Mouse (Mus musculus): ENCODE measurements around the gene Med25. TPM values are rescaled to one million over a fixed set of nuclear protein-coding genes. Genes with fewer than 3 reads are reported as not detected.

Med25 gene
- polyA plus RNA-seq, 2 experiments, result 24.2 to 29.3 TPM

- Histone ChIP-seq H3K4me2 (ENCODE audit: low read depth) (no peak overlapping the region), H3K27me3 (ENCODE audit: control insufficient read depth, insufficient read depth, low read length) (peaks cover 6% of the 10 kb centered on the region), H3K4me1 (replicated peaks; ENCODE audit: control insufficient read depth in 2 of 2, insufficient read depth in 2 of 2, low read length in 1 of 2) (no peaks in the 10 kb centered on the region; a peak in 1 of 4 replicates), H3K27ac (no peak overlapping the region), H3K9ac (replicated peaks) (no peak overlapping the region), H3K9me3 (ENCODE audit: control insufficient read depth, low read length) (no peaks in the 10 kb centered on the region), H3K4me3 (ENCODE audit: insufficient read depth in 1 of 2, low read depth in 2 of 2, low read length in 2 of 2) (no peak overlapping the region), H3K36me3 (replicated peaks; ENCODE audit: control insufficient read depth, insufficient read depth, low read depth) (peaks cover 16% of the 10 kb centered on the region)
- TF ChIP-seq CTCF (IDR thresholded peaks at IDR 0.05; ENCODE audit: low read depth), result no peak
- TF ChIP-seq EP300 (IDR thresholded peaks at IDR 0.05; ENCODE audit: low read depth), result no peak
- no peak for DNase-seq (ENCODE audit: low read depth in 3 of 3, low spot score in 3 of 3)
- no peak for ATAC-seq (ENCODE audit: insufficient read depth)
- WGBS (ENCODE audit: insufficient replicate concordance), result 89% methylated on average over 1 of the region's 1 CpGs
These were observed 57.0 kb downstream of the Med25 start for GRCm38 (mm10) chr7:44835373-44836015.

DNA sequence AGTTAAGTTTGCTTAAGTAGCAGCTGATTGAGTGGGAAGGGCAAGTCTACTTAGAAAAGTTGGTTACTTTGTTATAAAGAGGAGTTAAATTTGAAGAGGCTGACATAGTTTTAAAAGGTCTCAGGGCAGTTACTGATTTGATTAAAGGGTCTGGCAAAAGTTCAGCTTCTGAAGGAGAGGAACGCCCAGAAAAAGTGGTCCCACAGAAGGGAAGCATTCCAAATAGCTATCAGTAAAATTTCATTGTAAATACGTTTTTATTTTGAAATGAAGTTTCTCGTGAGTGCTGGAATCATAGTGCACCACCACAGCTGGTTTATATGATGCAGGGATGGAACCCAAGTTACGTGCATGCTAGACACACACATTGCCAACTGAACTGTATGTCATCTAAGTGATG is 59.7 kb downstream of the Med25 start:
- Histone ChIP-seq H3K4me1 (replicated peaks; ENCODE audit: control insufficient read depth in 2 of 2, insufficient read depth in 2 of 2, low read length in 1 of 2) (no peaks in the 10 kb centered on the region), H3K4me3 (ENCODE audit: insufficient read depth in 1 of 2, low read depth in 2 of 2, low read length in 2 of 2) (no peak overlapping the region), H3K9ac (replicated peaks) (no peak overlapping the region), H3K4me2 (ENCODE audit: low read depth) (no peak overlapping the region), H3K36me3 (replicated peaks; ENCODE audit: control insufficient read depth, insufficient read depth, low read depth) (peaks cover 40% of the 10 kb centered on the region), H3K9me3 (ENCODE audit: control insufficient read depth, low read length) (no peaks in the 10 kb centered on the region), H3K27ac (no peak overlapping the region), H3K27me3 (ENCODE audit: control insufficient read depth, insufficient read depth, low read length) (no peaks in the 10 kb centered on the region)
- 74% methylated on average over 4 of the region's 4 CpGs for WGBS (ENCODE audit: insufficient replicate concordance)
- TF ChIP-seq EP300 (IDR thresholded peaks at IDR 0.05; ENCODE audit: low read depth) (no peak), CTCF (IDR thresholded peaks at IDR 0.05; ENCODE audit: low read depth) (no peak)
- DNase-seq (ENCODE audit: low read depth in 3 of 3, low spot score in 3 of 3), result no peak
- no peak for ATAC-seq (ENCODE audit: insufficient read depth)

GRCm38 (mm10) chr7:44828706-44829105 is 63.8 kb downstream of the Med25 start:
- Histone ChIP-seq H3K27ac (no peak overlapping the region), H3K4me2 (ENCODE audit: low read depth) (no peak overlapping the region), H3K9ac (replicated peaks) (no peak overlapping the region), H3K4me3 (ENCODE audit: insufficient read depth in 1 of 2, low read depth in 2 of 2, low read length in 2 of 2) (no peak overlapping the region), H3K9me3 (ENCODE audit: control insufficient read depth, low read length) (no peaks in the 10 kb centered on the region), H3K4me1 (replicated peaks; ENCODE audit: control insufficient read depth in 2 of 2, insufficient read depth in 2 of 2, low read length in 1 of 2) (peaks cover 4% of the 10 kb centered on the region in 2 experiments; a peak in 3 of 4 replicates), H3K27me3 (ENCODE audit: control insufficient read depth, insufficient read depth, low read length) (no peaks in the 10 kb centered on the region), H3K36me3 (replicated peaks; ENCODE audit: control insufficient read depth, insufficient read depth, low read depth) (peaks cover 46% of the 10 kb centered on the region)
- DNase-seq (ENCODE audit: low read depth in 3 of 3, low spot score in 3 of 3) (no peak), ATAC-seq (ENCODE audit: insufficient read depth) (no peak)
- TF ChIP-seq CTCF (IDR thresholded peaks at IDR 0.05; ENCODE audit: low read depth) (no peak), EP300 (IDR thresholded peaks at IDR 0.05; ENCODE audit: low read depth) (no peak)
- WGBS (ENCODE audit: insufficient replicate concordance), result 85% methylated on average over 5 of the region's 5 CpGs

DNA sequence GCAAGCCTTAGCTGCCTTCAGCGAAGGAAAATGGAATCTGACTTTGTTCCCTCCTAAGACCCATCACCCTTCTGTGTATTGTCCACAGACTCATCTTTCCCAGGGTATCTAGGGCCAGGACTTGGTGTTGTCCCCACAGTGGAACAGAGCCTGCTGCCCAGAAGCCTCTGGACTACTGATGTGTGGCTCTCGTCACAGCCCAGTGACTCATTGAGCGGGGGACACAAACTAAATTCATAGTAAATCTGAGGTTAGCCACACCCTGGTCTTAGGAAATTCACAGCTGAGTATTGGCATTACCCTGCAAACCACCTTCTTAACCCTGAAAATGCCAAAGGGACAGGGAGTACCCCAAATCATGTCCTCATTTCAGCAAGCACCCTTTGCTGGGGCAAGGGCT is 65.7 kb downstream of the Med25 start:
- whole genome bisulfite sequencing (ENCODE audit: insufficient replicate concordance), result 83% methylated on average over 3 of the region's 3 CpGs
- no peak for DNase-seq (ENCODE audit: low read depth in 3 of 3, low spot score in 3 of 3)

More for the DNA sequence above, 65.7 kb downstream of the Med25 start:
- Histone ChIP-seq H3K36me3 (replicated peaks; ENCODE audit: control insufficient read depth, insufficient read depth, low read depth) (peaks cover 41% of the 10 kb centered on the region), H3K4me1 (replicated peaks; ENCODE audit: control insufficient read depth in 2 of 2, insufficient read depth in 2 of 2, low read length in 1 of 2) (peaks cover 8 to 15% of the 10 kb centered on the region in 2 experiments; a peak in 3 of 4 replicates), H3K27ac (no peak overlapping the region), H3K4me2 (ENCODE audit: low read depth) (no peak overlapping the region), H3K4me3 (ENCODE audit: insufficient read depth in 1 of 2, low read depth in 2 of 2, low read length in 2 of 2) (no peak overlapping the region), H3K27me3 (ENCODE audit: control insufficient read depth, insufficient read depth, low read length) (no peaks in the 10 kb centered on the region), H3K9me3 (ENCODE audit: control insufficient read depth, low read length) (no peaks in the 10 kb centered on the region), H3K9ac (replicated peaks) (no peak overlapping the region)
- no peak for ATAC-seq (ENCODE audit: insufficient read depth)
- TF ChIP-seq CTCF (IDR thresholded peaks at IDR 0.05; ENCODE audit: low read depth) (no peak), EP300 (IDR thresholded peaks at IDR 0.05; ENCODE audit: low read depth) (no peak)

MicroRNA genes within 50 kb of the gene (microRNA counts, 519-probe panel; counts per million panel counts)
- microRNA mmu-miR-707, result 69.9 counts per million

Small RNAs within 50 kb of the gene (microRNA-seq; reads per million reads assigned to microRNA genes)
- gene Mir707, result not detected

Other genes with a start within 250 kb of the Med25 start
- gene Myh14, start 221.9 kb downstream of the Med25 start, polyA plus RNA-seq (2012; rRNA removed), result 0.15 and 0.75 TPM in 2 replicates
- 0.09 and 0.23 TPM in 2 replicates for gene Myh14, start 221.9 kb downstream of the Med25 start, polyA plus RNA-seq (2014; fragmentation: Nextera tagmentation; extraction: Ambion mirVana)
- gene Izumo2, start 184.0 kb downstream of the Med25 start, polyA plus RNA-seq (2012; rRNA removed), result not detected in 2 replicates
- gene Izumo2, start 184.0 kb downstream of the Med25 start, polyA plus RNA-seq (2014; fragmentation: Nextera tagmentation; extraction: Ambion mirVana), result not detected in 2 replicates
- 22.2 and 23.7 TPM in 2 replicates for gene Vrk3, start 144.3 kb downstream of the Med25 start, polyA plus RNA-seq (2012; rRNA removed)
- gene Vrk3, start 144.3 kb downstream of the Med25 start, polyA plus RNA-seq (2014; fragmentation: Nextera tagmentation; extraction: Ambion mirVana), result 20.4 and 22.2 TPM in 2 replicates
- gene Zfp473, start 141.7 kb downstream of the Med25 start, polyA plus RNA-seq (2012; rRNA removed), result 0.79 and 0.96 TPM in 2 replicates
- gene Zfp473, start 141.7 kb downstream of the Med25 start, polyA plus RNA-seq (2014; fragmentation: Nextera tagmentation; extraction: Ambion mirVana), result 0.81 and 1.1 TPM in 2 replicates
- gene Nup62, start 76.6 kb downstream of the Med25 start, polyA plus RNA-seq (2012; rRNA removed), result 44.8 and 50.2 TPM in 2 replicates
- gene Nup62, start 76.6 kb downstream of the Med25 start, polyA plus RNA-seq (2014; fragmentation: Nextera tagmentation; extraction: Ambion mirVana), result 31.5 and 32.8 TPM in 2 replicates
- 0.36 and 0.40 TPM in 2 replicates for gene Il4i1, start 76.3 kb downstream of the Med25 start, polyA plus RNA-seq (2012; rRNA removed)
- gene Il4i1, start 76.3 kb downstream of the Med25 start, polyA plus RNA-seq (2014; fragmentation: Nextera tagmentation; extraction: Ambion mirVana), result 0.22 and 0.52 TPM in 2 replicates
- 33.8 and 36.4 TPM in 2 replicates for gene Atf5, start 76.1 kb downstream of the Med25 start, polyA plus RNA-seq (2012; rRNA removed)
- 2.5 TPM in 2 replicates for gene Atf5, start 76.1 kb downstream of the Med25 start, polyA plus RNA-seq (2014; fragmentation: Nextera tagmentation; extraction: Ambion mirVana)
- gene Akt1s1, start 43.7 kb downstream of the Med25 start, polyA plus RNA-seq (2012; rRNA removed), result 25.8 and 36.4 TPM in 2 replicates
- 10.0 and 10.6 TPM in 2 replicates for gene Akt1s1, start 43.7 kb downstream of the Med25 start, polyA plus RNA-seq (2014; fragmentation: Nextera tagmentation; extraction: Ambion mirVana)
- gene Tbc1d17, start 43.6 kb downstream of the Med25 start, polyA plus RNA-seq (2012; rRNA removed), result 12.9 and 16.2 TPM in 2 replicates
- gene Tbc1d17, start 43.6 kb downstream of the Med25 start, polyA plus RNA-seq (2014; fragmentation: Nextera tagmentation; extraction: Ambion mirVana), result 18.3 and 20.2 TPM in 2 replicates
- gene Pnkp, start 35.6 kb downstream of the Med25 start, polyA plus RNA-seq (2012; rRNA removed), result 12.7 and 14.3 TPM in 2 replicates
- 15.6 and 17.0 TPM in 2 replicates for gene Pnkp, start 35.6 kb downstream of the Med25 start, polyA plus RNA-seq (2014; fragmentation: Nextera tagmentation; extraction: Ambion mirVana)
- 47.3 and 54.1 TPM in 2 replicates for gene Ptov1, start 22.9 kb downstream of the Med25 start, polyA plus RNA-seq (2012; rRNA removed)
- 35.0 and 42.1 TPM in 2 replicates for gene Ptov1, start 22.9 kb downstream of the Med25 start, polyA plus RNA-seq (2014; fragmentation: Nextera tagmentation; extraction: Ambion mirVana)
- gene Fuz, start 3.4 kb upstream of the Med25 start, polyA plus RNA-seq (2012; rRNA removed), result 5.9 and 6.5 TPM in 2 replicates
- gene Fuz, start 3.4 kb upstream of the Med25 start, polyA plus RNA-seq (2014; fragmentation: Nextera tagmentation; extraction: Ambion mirVana), result 5.0 and 5.5 TPM in 2 replicates
- gene Ap2a1, start 36.8 kb upstream of the Med25 start, polyA plus RNA-seq (2012; rRNA removed), result 62.2 and 67.6 TPM in 2 replicates
- gene Ap2a1, start 36.8 kb upstream of the Med25 start, polyA plus RNA-seq (2014; fragmentation: Nextera tagmentation; extraction: Ambion mirVana), result 69.6 and 74.2 TPM in 2 replicates
- 0.07 and 0.22 TPM in 2 replicates for gene Tsks, start 50.5 kb upstream of the Med25 start, polyA plus RNA-seq (2012; rRNA removed)
- gene Tsks, start 50.5 kb upstream of the Med25 start, polyA plus RNA-seq (2014; fragmentation: Nextera tagmentation; extraction: Ambion mirVana), result 0.05 TPM in 1 of 2 replicates, not detected in the other
- gene Cpt1c, start 82.1 kb upstream of the Med25 start, polyA plus RNA-seq (2012; rRNA removed), result 2.5 and 3.0 TPM in 2 replicates
- 0.80 and 1.3 TPM in 2 replicates for gene Cpt1c, start 82.1 kb upstream of the Med25 start, polyA plus RNA-seq (2014; fragmentation: Nextera tagmentation; extraction: Ambion mirVana)
- gene Prmt1, start 93.9 kb upstream of the Med25 start, polyA plus RNA-seq (2012; rRNA removed), result 168 and 174 TPM in 2 replicates
- 50.4 and 51.2 TPM in 2 replicates for gene Prmt1, start 93.9 kb upstream of the Med25 start, polyA plus RNA-seq (2014; fragmentation: Nextera tagmentation; extraction: Ambion mirVana)
- gene Irf3, start 104.9 kb upstream of the Med25 start, polyA plus RNA-seq (2012; rRNA removed), result 40.3 and 41.0 TPM in 2 replicates
- 28.0 and 32.1 TPM in 2 replicates for gene Irf3, start 104.9 kb upstream of the Med25 start, polyA plus RNA-seq (2014; fragmentation: Nextera tagmentation; extraction: Ambion mirVana)
- 11.4 and 14.4 TPM in 2 replicates for gene Bcl2l12, start 106.0 kb upstream of the Med25 start, polyA plus RNA-seq (2012; rRNA removed)
- gene Bcl2l12, start 106.0 kb upstream of the Med25 start, polyA plus RNA-seq (2014; fragmentation: Nextera tagmentation; extraction: Ambion mirVana), result 11.7 and 11.9 TPM in 2 replicates
- gene Scaf1, start 123.7 kb upstream of the Med25 start, polyA plus RNA-seq (2012; rRNA removed), result 16.2 and 16.9 TPM in 2 replicates
- 11.0 and 14.5 TPM in 2 replicates for gene Scaf1, start 123.7 kb upstream of the Med25 start, polyA plus RNA-seq (2014; fragmentation: Nextera tagmentation; extraction: Ambion mirVana)
- 16.3 and 19.7 TPM in 2 replicates for gene Rras, start 125.2 kb upstream of the Med25 start, polyA plus RNA-seq (2012; rRNA removed)
- 15.4 and 20.6 TPM in 2 replicates for gene Rras, start 125.2 kb upstream of the Med25 start, polyA plus RNA-seq (2014; fragmentation: Nextera tagmentation; extraction: Ambion mirVana)
- gene Prr12, start 160.2 kb upstream of the Med25 start, polyA plus RNA-seq (2012; rRNA removed), result 1.8 and 2.6 TPM in 2 replicates
- 1.9 and 2.2 TPM in 2 replicates for gene Prr12, start 160.2 kb upstream of the Med25 start, polyA plus RNA-seq (2014; fragmentation: Nextera tagmentation; extraction: Ambion mirVana)
- 24.5 and 26.4 TPM in 2 replicates for gene Nosip, start 169.7 kb upstream of the Med25 start, polyA plus RNA-seq (2012; rRNA removed)
- gene Nosip, start 169.7 kb upstream of the Med25 start, polyA plus RNA-seq (2014; fragmentation: Nextera tagmentation; extraction: Ambion mirVana), result 23.1 and 27.4 TPM in 2 replicates
- 8.5 and 10.1 TPM in 2 replicates for gene Prrg2, start 170.0 kb upstream of the Med25 start, polyA plus RNA-seq (2012; rRNA removed)
- 6.2 and 7.3 TPM in 2 replicates for gene Prrg2, start 170.0 kb upstream of the Med25 start, polyA plus RNA-seq (2014; fragmentation: Nextera tagmentation; extraction: Ambion mirVana)
- gene Rcn3, start 199.5 kb upstream of the Med25 start, polyA plus RNA-seq (2012; rRNA removed), result 20.1 and 20.6 TPM in 2 replicates
- 19.2 and 21.5 TPM in 2 replicates for gene Rcn3, start 199.5 kb upstream of the Med25 start, polyA plus RNA-seq (2014; fragmentation: Nextera tagmentation; extraction: Ambion mirVana)
- gene Fcgrt, start 211.1 kb upstream of the Med25 start, polyA plus RNA-seq (2012; rRNA removed), result 14.9 and 16.3 TPM in 2 replicates
- 35.5 and 35.6 TPM in 2 replicates for gene Fcgrt, start 211.1 kb upstream of the Med25 start, polyA plus RNA-seq (2014; fragmentation: Nextera tagmentation; extraction: Ambion mirVana)
- 309 and 366 TPM in 2 replicates for gene Rps11, start 231.7 kb upstream of the Med25 start, polyA plus RNA-seq (2012; rRNA removed)
- 989 and 1,016 TPM in 2 replicates for gene Rps11, start 231.7 kb upstream of the Med25 start, polyA plus RNA-seq (2014; fragmentation: Nextera tagmentation; extraction: Ambion mirVana)
- gene Rpl13a, start 236.0 kb upstream of the Med25 start, polyA plus RNA-seq (2012; rRNA removed), result 534 and 909 TPM in 2 replicates
- gene Rpl13a, start 236.0 kb upstream of the Med25 start, polyA plus RNA-seq (2014; fragmentation: Nextera tagmentation; extraction: Ambion mirVana), result 992 and 1,027 TPM in 2 replicates
- gene Gm45713, start 243.5 kb upstream of the Med25 start, polyA plus RNA-seq (2012; rRNA removed), result 0.03 TPM in 1 of 2 replicates, not detected in the other
- 0.15 and 0.63 TPM in 2 replicates for gene Gm45713, start 243.5 kb upstream of the Med25 start, polyA plus RNA-seq (2014; fragmentation: Nextera tagmentation; extraction: Ambion mirVana)
- 12.1 and 13.4 TPM in 2 replicates for gene Flt3l, start 243.7 kb upstream of the Med25 start, polyA plus RNA-seq (2012; rRNA removed)
- gene Flt3l, start 243.7 kb upstream of the Med25 start, polyA plus RNA-seq (2014; fragmentation: Nextera tagmentation; extraction: Ambion mirVana), result 3.9 and 5.5 TPM in 2 replicates

Data from liver, embryonic 14.5 days (tissue).